Mouse (Mus musculus) spleen, embryonic (tissue): ENCODE results near the gene Cant1.
"Not testable (repeated sequence)": the region's sequence is repeated elsewhere in the genome, so short reads cannot be mapped to it uniquely, and the experiment has no call there.

Source experiments
- CTCF ChIA-PET: fragments of 350-600 bp; sonication (Branson Sonifier 250); formaldehyde crosslinking; loops from one replicate; lab custom pipeline; 2022; lab: Charles Lee

The Cant1 gene

DNA sequence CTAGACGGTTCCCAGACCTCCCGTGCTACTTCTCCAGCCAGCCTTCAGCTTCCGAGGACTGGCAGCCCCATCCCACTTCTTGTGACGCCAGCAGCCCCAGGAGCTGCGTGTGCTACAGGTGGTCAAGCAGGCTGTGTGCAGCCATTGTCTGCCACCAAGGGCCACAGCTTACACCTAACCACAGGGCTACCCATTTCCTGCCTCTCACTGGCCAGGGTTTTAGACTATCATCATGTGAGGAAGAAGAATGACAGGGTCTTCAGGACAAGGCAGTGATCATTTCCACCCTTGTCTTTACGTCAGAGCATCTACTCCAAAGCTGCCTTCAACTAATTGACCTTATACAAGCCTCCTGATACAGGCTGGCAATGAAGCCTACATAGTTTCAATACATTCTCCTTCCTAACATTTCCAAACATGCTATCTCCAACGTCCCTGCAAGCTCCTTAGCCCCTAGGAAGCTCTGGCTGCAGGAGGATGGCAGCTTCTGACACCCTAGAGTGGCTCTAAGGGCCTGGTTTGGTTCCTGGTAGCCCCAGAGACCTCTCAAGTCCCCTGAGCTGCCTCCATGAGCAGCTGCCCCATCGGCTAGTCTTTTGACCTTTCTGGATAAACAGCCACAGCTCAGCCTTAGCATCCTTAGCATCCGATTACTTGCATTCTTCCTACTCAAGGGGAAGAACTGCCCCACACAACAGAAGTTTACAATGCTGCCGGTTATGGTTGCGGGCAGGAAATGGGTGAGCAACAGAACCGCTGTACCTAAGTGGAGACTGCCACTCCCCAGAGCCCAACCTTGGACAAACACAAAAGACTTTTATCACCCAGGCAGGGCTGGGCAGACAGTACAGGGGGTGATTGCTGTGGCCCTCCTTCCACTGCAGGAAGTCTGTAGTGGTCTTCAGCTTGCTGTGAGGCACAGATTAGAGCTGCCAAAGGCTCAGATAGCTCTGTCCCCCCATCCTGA, 9.5 kb downstream of the Cant1 start:
- CTCF ChIA-PET = no interaction called here

DNA sequence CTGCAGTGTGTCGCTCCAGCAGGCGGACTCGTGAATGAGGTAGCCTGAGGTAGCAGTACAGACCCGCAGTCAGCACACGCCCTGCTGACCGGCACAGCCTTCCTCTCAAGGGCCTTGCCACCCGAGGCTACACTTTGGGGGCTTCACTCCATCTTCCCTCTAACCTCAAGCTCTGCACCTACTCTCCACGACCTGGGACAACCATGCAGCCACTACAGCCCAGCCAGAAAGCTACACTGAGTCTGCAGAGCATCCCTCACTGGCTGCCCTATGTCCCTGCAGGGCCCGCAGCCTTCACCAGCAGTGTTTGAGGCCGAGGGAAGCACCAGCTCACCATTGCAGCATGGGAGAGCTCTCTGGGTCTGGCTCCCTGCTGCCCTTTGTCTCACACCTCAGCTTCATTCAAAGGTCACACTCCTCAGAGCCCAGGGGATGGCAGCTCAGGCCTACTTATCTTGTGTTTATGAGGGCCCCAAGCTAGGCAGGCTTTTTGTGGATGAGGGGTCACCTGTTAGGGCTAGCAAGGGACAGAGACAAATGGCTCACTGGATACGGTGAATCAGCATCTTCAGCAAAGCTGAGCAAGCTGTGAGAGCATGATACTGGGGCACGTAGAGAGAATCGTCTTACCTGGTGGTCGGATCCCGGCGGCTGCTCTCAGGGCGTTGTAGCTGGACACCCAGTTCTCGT, 10.7 kb downstream of the Cant1 start:
- CTCF ChIA-PET = no interaction called here

DNA sequence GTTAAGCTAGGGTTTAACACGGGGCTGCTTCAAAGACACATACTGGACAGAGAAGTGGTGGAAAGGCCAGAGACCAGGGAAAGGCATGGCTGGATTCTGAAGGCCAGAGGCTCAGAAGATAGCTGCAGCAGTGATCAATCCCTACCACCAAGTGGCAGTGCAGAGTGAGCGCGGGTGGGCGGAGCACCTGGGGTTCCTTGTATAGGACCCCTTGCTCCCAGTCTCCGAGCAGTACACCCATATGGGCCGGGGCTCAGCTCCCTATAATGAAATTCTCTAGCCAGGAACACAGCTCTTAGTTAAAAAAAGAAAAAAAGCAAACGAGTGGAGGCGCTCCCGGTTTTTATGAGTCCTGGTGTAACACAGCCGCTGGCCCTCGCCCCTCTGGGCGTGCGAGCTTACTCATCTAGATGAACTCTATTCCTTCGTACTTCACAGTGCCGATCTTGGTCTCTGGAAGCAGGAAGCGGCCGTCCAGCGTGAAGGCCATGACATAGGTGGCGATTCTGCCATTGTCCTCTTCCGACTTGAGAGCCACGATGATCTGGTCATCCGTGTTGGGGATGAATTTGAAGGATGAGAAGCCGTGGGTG, 11.5 kb downstream of the Cant1 start:
- CTCF ChIA-PET = interaction anchor here (0.6 kb wide), 2 partner anchors 19 to 21 kb away, joined by 3 to 4 read pairs; partner anchors contain the start of gene C1qtnf1

DNA sequence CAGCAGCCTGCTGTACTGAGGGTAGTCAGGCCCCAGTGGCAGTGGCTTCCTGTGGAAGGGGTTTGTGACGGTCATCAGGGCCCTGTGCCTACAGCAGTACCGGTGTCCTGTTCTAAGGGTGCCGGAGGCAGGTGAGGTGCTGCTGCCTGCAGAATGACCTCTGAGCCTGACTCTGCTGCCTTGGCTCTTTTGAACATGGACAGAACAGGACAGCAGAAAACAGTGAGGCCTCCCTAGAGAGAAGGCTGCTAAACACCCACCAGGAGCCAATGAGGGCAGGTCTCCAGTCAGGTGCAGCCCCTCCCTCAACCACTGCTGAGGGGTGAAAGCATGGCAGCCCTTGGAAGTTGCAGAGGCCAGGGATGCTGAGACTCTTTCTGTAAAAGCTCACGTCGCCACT, 12.4 kb downstream of the Cant1 start:
- CTCF ChIA-PET = interaction anchor here (0.7 kb wide), 1 partner anchor 1968 kb away, joined by 5 read pairs; no protein-coding TSS in a partner anchor

DNA sequence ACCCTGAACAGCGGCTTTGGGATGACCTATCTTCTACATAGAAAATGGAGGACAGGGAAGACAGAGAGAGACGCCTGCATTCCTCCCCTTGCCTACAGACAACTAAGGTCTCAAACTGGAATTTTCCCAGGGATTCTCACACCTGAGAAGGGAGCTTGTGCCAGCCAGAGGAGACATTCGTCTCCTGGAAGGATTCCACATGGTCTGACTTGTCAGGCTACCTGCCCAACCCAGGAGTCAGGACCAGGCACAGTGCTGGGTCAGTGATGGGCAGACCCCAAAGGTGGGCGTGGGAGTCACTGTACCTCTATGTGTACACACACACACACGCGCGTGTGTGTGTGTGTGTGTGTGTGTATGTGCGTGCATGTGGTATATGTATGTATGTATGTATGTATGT, 13.6 kb downstream of the Cant1 start:
- CTCF ChIA-PET = no interaction called here

DNA sequence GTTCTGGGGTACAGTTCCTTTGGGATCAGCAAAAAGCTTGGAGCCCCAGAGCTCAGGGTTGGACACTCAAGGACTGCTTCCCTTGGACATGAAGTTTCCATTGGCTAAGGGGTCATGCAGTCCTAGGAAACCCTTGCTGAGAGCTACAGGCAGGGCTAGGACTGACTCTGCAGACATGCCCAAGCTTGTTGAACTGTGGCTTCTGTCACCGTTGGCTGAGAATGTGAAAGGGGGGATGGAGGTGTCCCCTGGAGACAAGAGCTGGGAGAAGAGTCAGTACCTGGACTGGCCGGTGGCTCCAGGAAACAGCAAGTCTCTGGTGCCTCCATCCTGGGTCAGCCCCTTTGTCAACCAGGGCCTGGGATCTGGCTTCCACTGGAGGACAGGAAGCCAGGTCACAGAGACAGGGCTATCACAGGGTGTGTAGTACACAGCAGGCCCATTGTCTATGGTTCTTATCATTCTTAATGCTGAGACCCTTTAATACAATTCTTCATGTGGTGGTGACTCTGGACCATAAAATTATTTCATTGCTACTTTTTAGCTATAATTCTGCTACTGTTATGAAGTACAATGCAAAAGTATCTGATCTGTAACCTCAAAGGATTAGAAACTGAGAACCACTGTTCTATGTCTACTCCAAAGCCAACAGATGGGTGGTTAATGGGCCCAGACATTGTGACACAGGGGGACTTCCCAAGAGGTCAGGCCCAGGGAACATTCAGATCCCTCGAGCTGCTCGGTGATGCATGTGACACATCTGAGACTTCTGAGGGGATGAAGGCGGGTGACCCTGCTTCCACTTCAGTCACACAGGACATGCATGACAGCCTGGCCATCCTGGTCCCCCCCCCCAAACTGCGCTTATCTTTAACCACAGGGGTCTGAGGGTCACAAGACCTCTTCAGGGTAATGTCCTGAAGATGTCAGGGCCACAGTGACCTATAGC, 14.7 kb downstream of the Cant1 start:
- CTCF ChIA-PET = interaction anchor here (0.7 kb wide), 1 partner anchor 99 kb away, joined by 3 read pairs; no protein-coding TSS in a partner anchor

DNA sequence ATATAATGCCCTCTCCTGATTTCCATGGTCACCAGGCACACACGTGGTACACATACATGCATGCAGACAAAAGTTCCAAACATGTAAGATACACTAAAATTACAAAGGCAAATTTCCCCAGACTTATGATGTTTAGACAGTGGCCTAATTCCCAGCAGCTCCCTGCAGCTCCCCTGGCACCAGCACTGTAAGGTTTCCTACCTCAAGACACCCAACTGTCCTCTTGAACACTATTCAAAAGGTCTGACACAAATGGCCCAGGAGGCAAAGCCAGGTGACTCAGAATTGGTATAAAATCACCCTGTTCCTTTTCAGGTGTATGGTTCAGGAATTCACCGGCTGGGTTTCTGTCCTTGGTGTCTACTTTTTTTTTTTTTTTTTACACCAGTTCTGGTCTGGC, 15.7 kb downstream of the Cant1 start:
- CTCF ChIA-PET = interaction anchor here (0.7 kb wide), 1 partner anchor 98 kb away, joined by 3 read pairs; no protein-coding TSS in a partner anchor

DNA sequence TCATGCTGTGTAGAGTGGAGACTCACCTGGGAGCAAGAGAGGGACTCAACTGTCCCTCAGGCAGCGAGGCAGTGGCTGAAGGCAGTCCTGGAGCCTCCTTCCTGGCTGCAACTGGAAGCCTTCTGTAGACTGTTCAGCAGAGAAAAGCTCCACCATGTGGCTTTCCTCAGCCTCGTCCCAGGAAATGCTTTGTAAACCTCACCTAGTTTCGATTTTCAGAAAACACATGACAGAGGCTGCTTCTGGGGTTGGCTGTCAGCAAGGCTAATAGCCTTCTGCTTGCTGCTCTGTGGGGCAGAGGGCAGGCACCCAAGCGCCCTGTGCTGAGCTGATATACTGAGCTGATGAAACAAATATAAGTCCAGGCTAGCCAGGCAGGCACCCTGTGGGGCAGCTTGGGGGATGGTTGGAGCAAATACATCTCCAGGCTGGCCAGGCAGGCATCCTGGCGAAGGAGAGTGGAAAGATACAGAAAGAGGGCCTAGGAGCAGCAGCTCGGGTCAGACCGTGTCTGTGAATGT, 17.1 kb downstream of the Cant1 start, which contains the start of gene Lgals3bp:
Gene Lgals3bp (minus strand): TSS at position 333 of the 521 bp plus-strand sequence.
- CTCF ChIA-PET = no interaction called here

DNA sequence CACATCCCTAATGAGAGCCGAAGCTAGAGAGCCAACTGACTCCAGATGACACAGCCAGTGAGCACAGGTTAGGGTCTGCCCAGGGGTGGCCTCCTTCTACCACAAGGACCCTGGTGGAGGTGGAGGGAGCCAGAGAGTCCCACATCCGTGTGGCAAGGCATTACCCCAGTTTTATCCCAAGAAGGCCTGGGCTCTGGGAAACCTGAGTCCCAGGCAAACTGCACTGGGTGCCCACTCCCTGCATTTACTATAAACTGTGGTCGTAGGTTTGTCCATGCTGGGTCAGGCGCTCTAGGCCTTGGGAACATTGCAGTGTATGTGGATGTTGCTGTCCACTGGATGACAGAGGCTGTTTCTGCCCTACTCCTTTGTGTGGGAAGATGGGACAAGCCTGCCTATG, 17.7 kb downstream of the Cant1 start:
- CTCF ChIA-PET = no interaction called here

DNA sequence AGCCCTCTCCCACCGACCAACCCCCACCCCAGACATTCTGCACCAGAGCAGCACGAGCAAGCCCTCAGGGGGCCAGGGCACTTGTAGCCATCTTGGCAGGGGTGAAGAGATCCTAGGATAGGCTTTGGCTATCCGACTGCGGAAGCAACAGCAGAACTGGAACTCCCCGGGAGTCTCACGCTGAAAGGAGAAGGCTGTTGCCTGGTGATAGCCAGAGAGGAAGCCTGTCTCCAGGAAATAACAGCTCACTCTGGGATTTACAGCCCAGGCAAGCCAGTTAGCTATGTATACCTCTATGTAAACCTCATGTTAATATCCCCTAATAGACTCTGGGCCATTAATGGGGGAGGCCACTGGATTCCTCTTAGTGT, 18.3 kb downstream of the Cant1 start:
- CTCF ChIA-PET = no interaction called here

DNA sequence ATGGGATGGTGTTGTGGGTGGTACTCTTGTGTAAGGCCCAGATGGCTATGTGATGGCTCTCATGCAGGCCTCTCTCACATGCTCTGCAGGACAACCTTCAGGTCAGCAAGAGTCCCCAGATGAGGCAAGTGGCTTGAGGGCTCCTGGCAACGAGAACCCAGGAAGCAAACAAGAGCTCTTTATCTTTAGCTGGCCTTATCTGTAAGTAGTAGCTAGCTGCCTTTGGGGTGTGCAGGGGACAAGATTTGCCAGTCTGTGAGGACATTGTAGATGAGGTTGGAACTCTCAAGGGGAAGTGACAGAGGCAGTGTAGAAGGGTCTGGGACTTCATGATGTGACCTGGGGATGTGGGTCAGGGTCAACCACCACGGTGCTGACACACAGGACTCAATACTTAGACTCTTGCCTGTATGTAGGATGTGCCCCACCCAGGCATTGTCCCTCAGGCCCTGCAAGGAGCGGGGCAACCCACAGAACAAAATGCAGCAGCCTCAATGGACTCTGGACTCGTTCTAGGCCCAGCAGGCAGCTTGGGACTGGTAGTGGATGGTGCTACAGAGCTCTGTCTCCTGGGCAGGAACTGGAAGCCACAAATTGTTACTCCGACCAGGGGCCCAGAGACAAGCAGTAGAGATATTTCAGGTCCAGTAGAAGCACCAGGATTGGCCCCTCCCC, 18.9 kb downstream of the Cant1 start:
- CTCF ChIA-PET = interaction anchor here (0.6 kb wide), 1 partner anchor 1023 kb away, joined by 3 read pairs; no protein-coding TSS in a partner anchor

DNA sequence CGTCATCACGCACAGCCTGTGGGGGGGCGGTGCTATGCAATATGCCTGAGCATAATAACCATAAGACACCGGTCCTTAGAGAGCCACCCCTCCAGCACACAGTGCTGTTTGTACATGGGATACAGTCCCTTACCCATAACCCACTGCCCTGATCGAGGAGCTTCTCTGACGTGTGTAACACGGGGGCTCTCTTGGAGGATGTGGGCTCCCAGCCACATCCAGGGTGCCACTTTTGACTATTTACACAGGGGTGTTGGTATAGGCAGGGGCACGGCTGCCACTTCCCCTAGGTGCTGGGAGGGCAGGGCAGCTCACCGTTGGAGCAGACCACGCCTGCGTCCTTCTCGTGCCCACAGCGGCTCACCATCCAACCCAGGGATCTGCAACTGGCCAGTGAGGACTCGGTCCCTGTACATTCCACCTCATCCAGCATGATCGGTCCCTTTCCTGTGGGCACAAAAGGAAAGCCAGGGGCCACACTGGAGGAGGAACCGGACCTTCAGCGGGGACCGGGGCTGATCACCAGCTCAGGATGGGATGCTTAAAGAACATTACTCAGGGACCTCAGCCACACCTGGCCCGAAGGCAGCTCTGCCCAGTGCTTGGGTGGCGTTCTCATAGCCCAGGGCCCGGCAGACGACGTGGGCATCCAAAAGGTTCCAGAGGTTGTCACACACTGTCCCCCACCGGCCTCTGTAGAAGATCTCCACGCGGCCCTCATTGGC, 20.9 kb downstream of the Cant1 start:
- CTCF ChIA-PET = no interaction called here

DNA sequence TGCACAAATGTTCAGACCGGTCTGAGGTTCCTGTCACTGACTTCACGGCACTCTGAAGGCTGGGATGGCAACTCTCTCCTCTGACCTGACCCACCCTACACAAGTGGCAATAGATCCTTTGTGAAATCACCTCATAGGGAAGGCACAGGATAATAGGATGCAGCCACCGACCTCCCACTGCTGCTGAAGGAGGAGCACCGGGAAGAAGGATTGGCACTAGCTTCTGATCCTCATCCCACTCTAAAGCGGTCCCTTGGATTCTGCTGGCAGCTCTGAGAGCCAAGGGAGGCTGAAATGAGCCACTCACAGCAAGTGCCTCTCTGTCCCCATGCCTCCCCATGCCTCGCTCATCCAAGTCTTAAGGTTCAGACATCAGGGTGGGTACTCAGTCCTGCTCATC, 24.3 kb downstream of the Cant1 start:
- CTCF ChIA-PET = interaction anchor here (0.6 kb wide), 1 partner anchor 42 kb away, joined by 3 read pairs; no protein-coding TSS in a partner anchor

DNA sequence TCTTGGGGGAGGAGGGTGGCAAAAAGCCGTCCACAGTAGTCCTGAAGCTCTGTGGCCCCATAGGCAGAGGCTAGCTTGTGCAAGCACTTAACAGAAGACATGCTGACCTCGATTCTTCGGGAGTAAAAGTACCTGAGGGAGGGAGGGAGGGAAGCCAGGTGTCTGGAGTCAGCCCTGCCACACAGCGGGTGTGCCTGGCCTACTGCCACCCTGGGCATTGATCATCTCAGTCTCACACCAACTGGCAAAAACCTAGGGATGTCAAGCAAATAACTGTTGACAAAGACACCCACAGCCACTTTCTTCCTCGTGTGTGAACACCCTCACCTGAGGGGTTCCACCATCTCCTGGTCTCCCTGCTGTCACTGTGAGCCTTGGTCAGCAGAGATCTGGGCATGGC, 24.9 kb downstream of the Cant1 start:
- CTCF ChIA-PET = no interaction called here

DNA sequence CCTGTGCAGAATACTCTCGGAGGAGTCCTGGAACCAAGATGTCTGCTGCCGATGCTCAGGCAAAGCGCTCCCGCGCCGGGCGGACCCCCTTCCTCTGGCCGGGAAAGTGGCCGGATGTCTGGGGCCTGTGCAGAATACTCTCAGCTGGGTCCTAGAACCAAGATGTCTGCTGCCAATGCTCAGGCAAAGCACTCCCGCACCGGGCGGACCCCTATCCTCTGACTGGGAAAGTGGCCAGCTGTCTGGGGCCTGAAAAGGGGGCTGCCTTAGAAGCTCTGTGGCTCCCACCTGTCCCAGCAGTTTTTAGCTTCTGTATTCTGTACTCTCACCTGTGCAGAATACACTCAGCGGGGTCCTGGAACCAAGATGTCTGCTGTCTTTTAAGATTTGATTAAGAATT, 31.1 kb downstream of the Cant1 start:
- CTCF ChIA-PET = not testable (repeated sequence)

DNA sequence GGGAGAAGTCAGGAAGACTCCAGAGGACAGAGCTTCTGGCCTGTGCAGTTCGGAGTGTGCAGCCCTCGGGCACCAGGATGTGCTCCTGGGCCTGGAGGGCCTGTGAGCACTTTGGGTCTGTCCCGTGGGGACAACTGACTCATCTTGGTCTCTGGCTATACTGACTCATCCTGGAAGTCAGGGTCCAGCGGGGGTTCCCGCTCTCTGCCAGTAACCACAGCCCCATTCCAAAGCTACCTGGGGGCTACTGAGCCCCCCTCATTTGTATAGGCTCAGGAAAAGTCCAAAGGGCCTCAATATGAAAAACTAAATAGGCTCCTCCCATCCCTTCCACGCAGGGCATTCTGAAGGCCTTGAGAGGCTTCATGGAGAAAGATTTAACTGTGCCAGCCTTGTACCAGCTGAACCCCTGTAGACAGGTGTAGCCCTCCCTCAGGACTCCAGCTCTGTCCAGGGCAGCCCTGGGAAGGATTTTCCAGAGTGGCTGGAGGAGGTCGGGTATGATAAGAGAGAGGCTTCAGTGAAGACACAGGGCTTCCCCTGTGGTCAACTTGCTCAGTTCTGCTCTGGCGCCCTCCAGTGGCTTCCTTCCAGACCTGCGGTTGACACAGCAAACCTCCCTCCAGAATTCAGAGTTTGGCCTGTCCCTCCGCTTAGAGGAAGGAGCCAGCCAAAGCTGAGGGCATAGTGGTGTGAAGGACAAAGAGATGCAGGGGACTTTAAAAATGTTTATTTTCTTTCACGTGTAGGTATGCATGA, 39.5 kb downstream of the Cant1 start:
- CTCF ChIA-PET = no interaction called here

DNA sequence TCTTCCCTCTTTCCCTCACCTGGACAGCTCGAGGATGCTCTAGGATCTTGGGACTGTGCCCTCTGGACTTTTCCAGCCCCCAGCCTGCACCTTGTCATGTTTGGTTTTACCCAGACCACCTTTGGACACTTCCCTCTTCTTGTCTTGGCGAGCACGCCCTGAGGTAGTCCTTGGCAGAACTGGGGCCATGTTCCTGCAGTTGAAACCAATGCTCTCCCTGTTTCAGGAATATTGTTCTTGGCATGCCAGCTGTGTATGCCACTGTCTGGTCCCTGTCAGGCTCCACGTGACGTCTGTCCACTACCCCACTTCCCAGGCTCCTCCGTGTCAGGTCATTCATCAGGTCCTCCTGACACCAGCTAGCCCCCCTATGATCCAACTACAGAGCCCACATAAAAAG, 40.2 kb downstream of the Cant1 start:
- CTCF ChIA-PET = no interaction called here

DNA sequence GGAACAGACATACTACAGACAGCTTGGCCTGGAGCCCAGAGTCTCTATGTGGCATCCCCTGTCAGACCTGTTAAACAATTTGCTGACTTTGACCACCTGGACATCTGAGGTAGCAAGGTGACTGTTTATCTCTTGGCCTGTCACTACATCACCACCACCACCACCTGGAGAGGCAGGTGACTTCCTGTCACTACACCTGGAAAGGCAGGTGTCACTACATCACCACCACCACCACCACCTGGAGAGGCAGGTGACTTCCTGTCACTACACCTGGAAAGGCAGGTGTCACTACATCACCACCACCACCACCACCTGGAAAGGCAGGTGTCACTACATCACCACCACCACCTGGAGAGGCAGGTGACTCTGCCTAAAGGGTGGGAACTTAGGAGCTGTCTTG, 42.6 kb downstream of the Cant1 start:
- CTCF ChIA-PET = not testable (repeated sequence)

DNA sequence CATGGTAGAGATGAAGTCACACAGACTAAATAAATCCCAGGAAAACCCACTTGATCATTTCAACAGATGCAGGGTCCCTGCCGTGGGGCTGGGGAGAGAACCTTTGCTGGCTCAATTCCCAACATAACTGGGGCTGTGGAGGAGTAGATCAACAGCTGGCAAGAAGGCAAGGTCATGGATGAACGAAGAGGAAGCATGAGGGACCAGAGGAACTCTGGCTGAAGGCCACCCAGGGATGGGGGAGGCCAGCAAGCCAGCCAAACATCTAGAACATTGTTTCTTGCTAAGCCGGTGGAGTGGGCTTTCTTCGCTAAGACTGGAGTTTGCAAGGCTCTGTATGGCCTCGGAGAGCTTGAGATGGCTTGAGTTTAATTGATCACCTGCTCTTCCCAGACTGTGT, 43.0 kb downstream of the Cant1 start:
- CTCF ChIA-PET = no interaction called here
